Mouse (Mus musculus): ENCODE measurements at regions not wholly inside any gene's neighbourhood (a gene's known extent, or its start where the extent isn't known, plus 50 kb on each side); places are given as distances from the start of the nearest gene placed in this dataset.

DNA sequence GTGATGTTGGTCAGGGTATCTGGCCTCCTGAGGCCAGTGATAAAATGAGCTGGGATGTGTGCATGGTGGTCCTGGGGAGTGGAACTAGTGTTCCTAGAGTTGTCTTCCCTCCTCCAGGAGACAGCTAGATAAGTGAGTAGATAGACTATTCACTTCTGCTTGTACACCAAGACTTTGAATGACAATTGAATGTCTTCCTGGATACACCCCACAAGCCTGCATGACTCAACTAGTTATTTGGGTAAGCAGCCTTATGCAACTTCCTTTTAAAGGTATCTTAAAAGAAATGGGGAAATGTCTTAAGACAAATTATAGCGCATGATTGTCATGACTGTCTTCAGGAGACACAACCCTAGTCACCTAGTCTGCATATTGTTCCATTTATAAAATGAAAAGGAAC, 79.2 kb upstream of the Armc3 start:
- no peak overlapping the region for H3K4me3 ChIP-seq (ENCODE audit: insufficient read depth, low read depth, low read length)
- H3K27ac ChIP-seq (replicated peaks; ENCODE audit: low read depth, low read length), result no peak overlapping the region
- no peaks in the 10 kb centered on the region for H3K4me1 ChIP-seq (ENCODE audit: control insufficient read depth, insufficient read depth, insufficient read length, low read length)

- no peaks in the 10 kb centered on the region for H3K4me1 ChIP-seq (ENCODE audit: control insufficient read depth, insufficient read depth, insufficient read length, low read length)
- H3K27ac ChIP-seq (replicated peaks; ENCODE audit: low read depth, low read length), result no peak overlapping the region
Observed at GRCm38 (mm10) chr2:19132864-19133263, 66.2 kb upstream of the Armc3 start.

DNA sequence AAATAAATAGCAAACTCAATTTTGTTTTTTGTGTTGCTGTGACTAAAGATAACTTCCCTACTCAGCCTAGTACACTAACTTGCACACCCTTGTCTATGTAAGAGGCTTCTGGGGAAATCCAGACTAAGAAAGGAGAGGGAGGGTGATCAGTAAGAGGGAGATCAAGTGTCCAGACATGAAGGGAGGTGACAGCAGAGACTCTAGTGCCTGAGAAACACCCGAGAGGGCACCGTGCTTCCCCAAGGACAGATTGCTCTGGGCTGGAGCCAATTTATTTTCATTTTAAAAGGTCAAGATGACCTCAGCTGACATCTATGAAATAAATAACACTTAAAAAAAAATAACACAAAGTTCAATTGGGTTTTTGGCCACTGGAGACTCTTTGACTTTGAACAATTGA, 56.5 kb upstream of the Armc3 start:
- H3K27ac ChIP-seq (replicated peaks; ENCODE audit: low read depth, low read length), result no peak overlapping the region
- H3K4me1 ChIP-seq (ENCODE audit: control insufficient read depth, insufficient read depth, insufficient read length, low read length), result peaks cover 11% of the 10 kb centered on the region; the same call in 1 of the 2 replicates
- H3K4me3 ChIP-seq (ENCODE audit: insufficient read depth, low read depth, low read length), result no peak overlapping the region

More at GRCm38 (mm10) chr2:19132864-19133263, 66.2 kb upstream of the Armc3 start:
- no peak overlapping the region for H3K4me3 ChIP-seq (ENCODE audit: insufficient read depth, low read depth, low read length)

- peaks cover 11% of the 10 kb centered on the region; the same call in 1 of the 2 replicates for H3K4me1 ChIP-seq (ENCODE audit: control insufficient read depth, insufficient read depth, insufficient read length, low read length)
- H3K4me3 ChIP-seq (ENCODE audit: insufficient read depth, low read depth, low read length), result no peak overlapping the region
- H3K27ac ChIP-seq (replicated peaks; ENCODE audit: low read depth, low read length), result no peak overlapping the region
Observed at GRCm38 (mm10) chr2:19145412-19145811, 53.7 kb upstream of the Armc3 start.

DNA sequence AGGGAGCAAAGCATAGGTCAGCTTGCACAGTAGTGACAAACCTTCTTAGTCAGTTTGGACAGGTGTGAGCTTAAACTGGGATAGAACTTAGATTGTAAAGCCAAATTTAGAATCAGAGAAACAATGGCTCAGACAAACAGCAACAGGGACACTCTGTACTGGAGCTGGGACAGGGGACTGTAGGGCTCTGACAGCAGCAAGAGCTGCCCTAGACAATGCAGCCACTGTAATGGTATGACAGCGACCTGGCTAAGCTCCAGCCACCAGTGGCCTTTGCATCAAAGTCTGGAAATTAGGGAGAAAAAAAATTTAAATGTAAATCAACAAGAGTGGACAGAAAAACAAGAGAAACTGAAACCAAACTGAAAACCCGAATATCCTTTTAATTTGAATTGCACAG, 53.2 kb upstream of the Armc3 start:
- H3K4me3 ChIP-seq (ENCODE audit: insufficient read depth, low read depth, low read length), result no peak overlapping the region
- peaks cover 11% of the 10 kb centered on the region; the same call in 1 of the 2 replicates for H3K4me1 ChIP-seq (ENCODE audit: control insufficient read depth, insufficient read depth, insufficient read length, low read length)
- no peak overlapping the region for H3K27ac ChIP-seq (replicated peaks; ENCODE audit: low read depth, low read length)

DNA sequence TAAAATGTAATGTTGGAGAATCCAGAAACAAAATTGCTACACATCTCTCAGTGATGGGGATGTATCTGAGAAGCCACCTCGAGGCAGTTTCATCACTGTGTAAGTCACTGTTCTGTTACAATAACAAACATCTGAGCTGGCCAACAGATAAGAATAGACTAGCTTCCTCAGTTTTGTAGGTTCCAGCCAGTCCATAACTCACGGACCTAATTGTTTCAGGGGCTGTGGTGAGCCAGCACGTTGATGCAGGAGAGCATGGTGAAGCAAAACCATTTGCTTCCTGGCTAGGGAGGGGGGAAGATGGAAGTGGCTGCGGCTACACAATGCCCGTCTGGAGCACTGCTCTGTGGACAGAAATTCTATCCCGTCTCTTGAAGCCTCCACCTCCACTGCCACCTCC, 52.8 kb upstream of the Armc3 start:
- Histone ChIP-seq H3K4me1 (ENCODE audit: control insufficient read depth, insufficient read depth, insufficient read length, low read length) (peaks cover 11% of the 10 kb centered on the region; the same call in 1 of the 2 replicates), H3K4me3 (ENCODE audit: insufficient read depth, low read depth, low read length) (no peak overlapping the region), H3K27ac (replicated peaks; ENCODE audit: low read depth, low read length) (no peak overlapping the region)

- no peak overlapping the region for H3K27ac ChIP-seq (replicated peaks; ENCODE audit: low read depth, low read length)
- H3K4me1 ChIP-seq (ENCODE audit: control insufficient read depth, insufficient read depth, insufficient read length, low read length), result peaks cover 5% of the 10 kb centered on the region; the same call in 1 of the 2 replicates
- no peak overlapping the region for H3K4me3 ChIP-seq (ENCODE audit: insufficient read depth, low read depth, low read length)
Observed at GRCm38 (mm10) chr2:19148812-19149211, 50.3 kb upstream of the Armc3 start.
